Mouse (Mus musculus): ENCODE measurements around the gene Dgkd. TPM values are rescaled to one million over a fixed set of nuclear protein-coding genes. Genes with fewer than 3 reads are reported as not detected.

Gene Dgkd
- polyA plus RNA-seq (2014; fragmentation: Nextera tagmentation; extraction: Ambion mirVana) = 38.4 and 38.6 TPM in 2 replicates

DNA sequence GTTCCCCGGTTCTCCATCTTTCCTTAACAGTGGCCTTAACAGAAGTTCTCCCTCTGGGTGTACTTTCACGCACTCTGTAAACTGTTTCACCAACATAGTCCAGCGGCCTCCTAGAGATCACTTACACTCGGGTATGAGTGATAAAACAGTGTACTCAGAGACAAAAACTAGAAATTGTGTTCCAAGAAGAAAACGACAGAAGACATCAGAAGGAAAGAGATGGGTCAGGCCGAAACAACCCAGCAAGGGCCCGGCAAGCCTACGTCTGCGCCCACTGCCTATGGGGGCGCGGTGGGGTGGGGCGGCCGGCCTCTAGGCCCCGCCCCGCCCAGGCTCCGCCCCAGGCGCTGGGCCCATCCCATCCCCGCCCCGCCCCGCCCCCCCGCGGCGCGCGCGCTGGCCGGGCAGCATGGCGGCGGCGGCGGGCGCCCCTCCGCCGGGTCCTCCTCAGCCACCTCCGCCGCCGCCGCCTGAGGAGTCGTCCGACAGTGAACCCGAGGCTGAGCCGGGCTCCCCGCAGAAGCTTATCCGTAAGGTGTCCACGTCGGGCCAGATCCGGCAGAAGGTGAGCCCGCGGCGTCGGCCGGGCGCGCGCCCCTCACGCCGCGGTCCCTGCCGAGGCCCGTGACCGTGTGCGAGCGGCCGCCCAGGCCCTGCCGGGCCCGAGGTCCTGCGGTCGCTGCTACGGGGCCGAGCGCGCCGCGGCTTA, at the start of gene Dgkd:
Gene Dgkd (plus strand): TSS at position 396 of the 709 bp plus-strand sequence.
- WGBS = 2% methylated on average over 53 of the region's 74 CpGs
- Histone ChIP-seq H3K9ac (ENCODE audit: low read length) (peak within 1 kb of the TSS; percentile 89), H3K4me3 (ENCODE audit: low read depth, low read length) (peak within 1 kb of the TSS; percentile 77), H3K9me3 (ENCODE audit: control insufficient read depth, low read length) (no peaks in the 10 kb centered on the region), H3K36me3 (ENCODE audit: control insufficient read depth, insufficient read depth, low read length) (no peaks in the 10 kb centered on the region), H3K27ac (ENCODE audit: low read depth) (peak within 1 kb of the TSS; percentile 55), H3K4me1 (replicated peaks; ENCODE audit: control insufficient read depth, insufficient read depth, low read length) (peaks cover 35% of the 10 kb centered on the region), H3K27me3 (replicated peaks; ENCODE audit: control insufficient read depth, insufficient read depth, low read length) (no peaks in the 10 kb centered on the region), H3K4me2 (ENCODE audit: low read length) (peak within 1 kb of the TSS; percentile 94)
- DNase-seq (ENCODE audit: low spot score) (peak; percentile 85), ATAC-seq (replicated peaks; ENCODE audit: low FRiP score, low TSS enrichment, low read depth) (peak; percentile 93)

DNA sequence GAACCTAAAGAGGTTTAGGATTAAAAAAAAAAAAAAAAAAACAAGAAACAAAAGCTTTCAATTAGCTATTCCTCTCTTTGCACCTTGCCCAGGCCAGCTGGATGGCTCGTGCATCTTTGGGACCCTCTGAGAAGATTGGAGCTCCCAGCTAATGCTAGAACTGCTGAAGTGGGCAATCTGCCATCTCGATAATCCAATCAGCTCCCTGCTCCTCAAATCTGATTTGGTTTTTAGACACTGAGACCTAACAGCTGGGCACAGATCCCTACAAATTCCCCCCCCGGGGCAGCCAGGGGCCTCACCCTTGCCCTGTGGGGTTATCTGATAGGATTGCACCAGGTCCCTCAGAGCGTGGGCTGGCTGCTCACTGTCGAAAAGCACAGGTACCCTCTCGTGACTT, 49.5 kb upstream of the Dgkd start, which contains the start of gene Sag:
Gene Sag (plus strand): TSS at position 105 of the 400 bp plus-strand sequence.
- Histone ChIP-seq H3K27me3 (replicated peaks; ENCODE audit: control insufficient read depth, insufficient read depth, low read length) (no peaks in the 10 kb centered on the region), H3K36me3 (ENCODE audit: control insufficient read depth, insufficient read depth, low read length) (no peaks in the 10 kb centered on the region), H3K9me3 (ENCODE audit: control insufficient read depth, low read length) (no peaks in the 10 kb centered on the region), H3K4me2 (ENCODE audit: low read length) (no peak within 1 kb of the TSS), H3K4me1 (replicated peaks; ENCODE audit: control insufficient read depth, insufficient read depth, low read length) (no peaks in the 10 kb centered on the region), H3K4me3 (ENCODE audit: low read depth, low read length) (no peak within 1 kb of the TSS), H3K9ac (ENCODE audit: low read length) (no peak within 1 kb of the TSS), H3K27ac (ENCODE audit: low read depth) (no peak within 1 kb of the TSS)
- 63% methylated on average over 6 of the region's 6 CpGs for WGBS
- DNase-seq (ENCODE audit: low spot score) (no peak), ATAC-seq (replicated peaks; ENCODE audit: low FRiP score, low TSS enrichment, low read depth) (no peak)

DNA sequence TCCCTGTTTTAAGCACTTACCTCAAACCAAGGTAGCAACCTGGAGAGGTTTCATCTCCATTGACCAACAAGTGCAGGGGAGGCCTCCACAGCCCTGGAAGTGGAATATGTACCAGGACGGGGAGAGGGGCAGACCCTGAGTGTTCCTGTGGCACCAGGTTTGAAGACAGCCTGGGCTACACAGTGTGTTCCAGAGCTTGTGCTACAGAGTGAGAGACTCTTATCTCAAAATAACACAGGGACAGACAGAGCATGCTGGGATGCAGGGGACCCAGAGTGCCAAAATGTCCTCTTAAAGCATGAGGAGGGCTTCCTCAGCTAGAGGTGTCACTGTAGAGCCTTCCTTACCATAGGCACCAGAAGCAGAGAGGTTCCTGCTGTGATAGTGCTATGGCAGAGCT, 45.3 kb upstream of the Dgkd start:
- ATAC-seq (replicated peaks; ENCODE audit: low FRiP score, low TSS enrichment, low read depth) = no peak

DNA sequence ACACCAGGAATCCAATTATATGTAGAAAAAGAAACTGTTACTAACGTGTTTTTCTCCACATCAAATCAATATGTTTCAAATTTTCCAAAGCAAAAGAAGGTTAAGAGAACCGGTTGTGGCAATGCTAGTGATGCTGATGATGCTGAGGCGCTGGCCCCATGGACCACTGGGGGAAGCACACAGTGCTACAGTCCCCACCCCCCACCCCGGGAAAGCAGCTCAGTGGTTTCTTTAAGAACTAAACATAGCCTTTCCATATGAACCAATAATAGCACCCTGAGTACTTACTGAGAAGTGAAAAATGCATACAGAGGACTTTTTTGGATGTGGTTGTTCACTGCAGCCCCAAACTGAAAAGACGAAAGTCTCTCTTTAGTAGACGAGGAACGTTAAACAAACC, 41.7 kb upstream of the Dgkd start:
- Histone ChIP-seq H3K27ac (ENCODE audit: low read depth) (no peak overlapping the region), H3K4me3 (ENCODE audit: low read depth, low read length) (no peak overlapping the region), H3K36me3 (ENCODE audit: control insufficient read depth, insufficient read depth, low read length) (no peaks in the 10 kb centered on the region), H3K9ac (ENCODE audit: low read length) (no peak overlapping the region), H3K4me2 (ENCODE audit: low read length) (no peak overlapping the region), H3K4me1 (replicated peaks; ENCODE audit: control insufficient read depth, insufficient read depth, low read length) (no peaks in the 10 kb centered on the region), H3K27me3 (replicated peaks; ENCODE audit: control insufficient read depth, insufficient read depth, low read length) (no peaks in the 10 kb centered on the region), H3K9me3 (ENCODE audit: control insufficient read depth, low read length) (no peaks in the 10 kb centered on the region)
- ATAC-seq (replicated peaks; ENCODE audit: low FRiP score, low TSS enrichment, low read depth) = no peak
- WGBS = 90% methylated on average over 7 of the region's 7 CpGs
- no peak for DNase-seq (ENCODE audit: low spot score)

More for the DNA sequence above, 45.3 kb upstream of the Dgkd start:
- H3K27ac ChIP-seq (ENCODE audit: low read depth) = no peak overlapping the region
- no peak overlapping the region for H3K9ac ChIP-seq (ENCODE audit: low read length)
- no peak for DNase-seq (ENCODE audit: low spot score)
- 76% methylated on average over 1 of the region's 1 CpGs for WGBS
- H3K36me3 ChIP-seq (ENCODE audit: control insufficient read depth, insufficient read depth, low read length) = no peaks in the 10 kb centered on the region
- no peaks in the 10 kb centered on the region for H3K27me3 ChIP-seq (replicated peaks; ENCODE audit: control insufficient read depth, insufficient read depth, low read length)
- no peak overlapping the region for H3K4me3 ChIP-seq (ENCODE audit: low read depth, low read length)
- no peak overlapping the region for H3K4me2 ChIP-seq (ENCODE audit: low read length)
- no peaks in the 10 kb centered on the region for H3K9me3 ChIP-seq (ENCODE audit: control insufficient read depth, low read length)
- no peaks in the 10 kb centered on the region for H3K4me1 ChIP-seq (replicated peaks; ENCODE audit: control insufficient read depth, insufficient read depth, low read length)

DNA sequence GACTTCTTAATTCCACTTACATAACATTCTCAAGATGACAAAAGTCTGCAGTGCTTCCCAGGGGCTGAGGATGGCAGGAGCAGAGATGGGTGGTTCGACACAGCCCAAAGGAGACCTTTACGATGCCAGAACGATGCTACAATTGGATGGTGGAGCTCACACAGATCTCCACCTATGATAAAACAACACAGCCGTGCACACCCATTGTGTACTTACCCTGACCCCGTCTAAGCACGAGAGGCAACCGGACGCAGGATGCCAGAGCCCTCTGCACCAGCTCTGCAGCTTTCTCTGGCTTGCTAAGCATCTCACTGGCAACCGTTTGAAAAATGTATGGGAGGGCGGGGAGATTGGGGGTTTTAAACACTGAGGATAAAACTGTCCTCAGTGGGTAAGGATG, 41.0 kb upstream of the Dgkd start:
- Histone ChIP-seq H3K9me3 (ENCODE audit: control insufficient read depth, low read length) (no peaks in the 10 kb centered on the region), H3K36me3 (ENCODE audit: control insufficient read depth, insufficient read depth, low read length) (no peaks in the 10 kb centered on the region), H3K4me2 (ENCODE audit: low read length) (no peak overlapping the region), H3K4me1 (replicated peaks; ENCODE audit: control insufficient read depth, insufficient read depth, low read length) (no peaks in the 10 kb centered on the region), H3K27me3 (replicated peaks; ENCODE audit: control insufficient read depth, insufficient read depth, low read length) (no peaks in the 10 kb centered on the region), H3K4me3 (ENCODE audit: low read depth, low read length) (no peak overlapping the region), H3K27ac (ENCODE audit: low read depth) (no peak overlapping the region), H3K9ac (ENCODE audit: low read length) (no peak overlapping the region)
- DNase-seq (ENCODE audit: low spot score) (no peak), ATAC-seq (replicated peaks; ENCODE audit: low FRiP score, low TSS enrichment, low read depth) (no peak)
- 62% methylated on average over 10 of the region's 10 CpGs for WGBS

DNA sequence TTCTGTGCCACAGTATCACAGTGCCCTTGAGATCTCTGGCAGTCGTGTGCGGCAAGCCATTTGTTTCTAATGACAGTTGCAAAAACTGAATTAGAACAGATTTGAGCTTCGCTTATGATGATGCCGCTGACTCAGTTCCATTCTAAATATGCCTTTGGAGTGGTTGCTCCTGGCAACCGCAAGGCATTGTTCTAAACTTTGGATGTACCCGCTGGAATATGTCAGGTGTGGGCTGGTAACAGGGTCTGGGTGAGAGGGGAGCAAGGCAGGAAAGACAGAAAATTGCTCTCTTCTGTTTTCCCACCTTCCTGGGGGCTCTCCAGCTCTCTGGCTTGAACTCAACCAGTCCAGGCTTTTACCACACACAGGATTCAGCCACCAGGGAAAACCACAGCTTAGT, 39.9 kb upstream of the Dgkd start:
- Histone ChIP-seq H3K9me3 (ENCODE audit: control insufficient read depth, low read length) (no peaks in the 10 kb centered on the region), H3K27ac (ENCODE audit: low read depth) (no peak overlapping the region), H3K4me3 (ENCODE audit: low read depth, low read length) (no peak overlapping the region), H3K36me3 (ENCODE audit: control insufficient read depth, insufficient read depth, low read length) (no peaks in the 10 kb centered on the region), H3K4me1 (replicated peaks; ENCODE audit: control insufficient read depth, insufficient read depth, low read length) (no peaks in the 10 kb centered on the region), H3K4me2 (ENCODE audit: low read length) (no peak overlapping the region), H3K27me3 (replicated peaks; ENCODE audit: control insufficient read depth, insufficient read depth, low read length) (no peaks in the 10 kb centered on the region), H3K9ac (ENCODE audit: low read length) (no peak overlapping the region)
- DNase-seq (ENCODE audit: low spot score) (no peak), ATAC-seq (replicated peaks; ENCODE audit: low FRiP score, low TSS enrichment, low read depth) (no peak)
- WGBS = 84% methylated on average over 6 of the region's 6 CpGs

DNA sequence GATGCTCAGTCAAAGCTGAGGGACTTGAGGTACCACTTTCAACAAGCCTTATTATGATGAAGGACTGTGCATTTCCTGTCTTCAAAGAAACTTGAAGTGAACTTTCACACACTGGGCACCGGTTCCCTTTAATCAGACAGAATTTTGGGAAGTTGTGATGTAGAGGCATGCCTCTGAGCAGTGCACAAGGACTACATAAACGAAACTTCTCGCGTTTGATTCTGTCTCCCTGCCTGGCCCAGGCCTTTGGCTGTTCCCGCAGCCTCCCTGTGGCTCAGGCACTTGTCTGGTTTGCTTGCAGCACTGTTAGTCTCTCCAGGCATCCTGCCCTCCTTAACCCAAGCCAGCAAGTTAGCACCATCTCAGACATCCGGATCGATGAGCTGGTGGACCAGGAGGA, 39.4 kb upstream of the Dgkd start:
- no peaks in the 10 kb centered on the region for H3K36me3 ChIP-seq (ENCODE audit: control insufficient read depth, insufficient read depth, low read length)
- H3K9ac ChIP-seq (ENCODE audit: low read length) = no peak overlapping the region
- no peak overlapping the region for H3K4me3 ChIP-seq (ENCODE audit: low read depth, low read length)
- WGBS = 65% methylated on average over 7 of the region's 7 CpGs
- DNase-seq (ENCODE audit: low spot score) (no peak), ATAC-seq (replicated peaks; ENCODE audit: low FRiP score, low TSS enrichment, low read depth) (no peak)
- no peaks in the 10 kb centered on the region for H3K27me3 ChIP-seq (replicated peaks; ENCODE audit: control insufficient read depth, insufficient read depth, low read length)
- no peak overlapping the region for H3K27ac ChIP-seq (ENCODE audit: low read depth)
- H3K4me2 ChIP-seq (ENCODE audit: low read length) = no peak overlapping the region
- H3K4me1 ChIP-seq (replicated peaks; ENCODE audit: control insufficient read depth, insufficient read depth, low read length) = no peaks in the 10 kb centered on the region
- H3K9me3 ChIP-seq (ENCODE audit: control insufficient read depth, low read length) = no peaks in the 10 kb centered on the region

DNA sequence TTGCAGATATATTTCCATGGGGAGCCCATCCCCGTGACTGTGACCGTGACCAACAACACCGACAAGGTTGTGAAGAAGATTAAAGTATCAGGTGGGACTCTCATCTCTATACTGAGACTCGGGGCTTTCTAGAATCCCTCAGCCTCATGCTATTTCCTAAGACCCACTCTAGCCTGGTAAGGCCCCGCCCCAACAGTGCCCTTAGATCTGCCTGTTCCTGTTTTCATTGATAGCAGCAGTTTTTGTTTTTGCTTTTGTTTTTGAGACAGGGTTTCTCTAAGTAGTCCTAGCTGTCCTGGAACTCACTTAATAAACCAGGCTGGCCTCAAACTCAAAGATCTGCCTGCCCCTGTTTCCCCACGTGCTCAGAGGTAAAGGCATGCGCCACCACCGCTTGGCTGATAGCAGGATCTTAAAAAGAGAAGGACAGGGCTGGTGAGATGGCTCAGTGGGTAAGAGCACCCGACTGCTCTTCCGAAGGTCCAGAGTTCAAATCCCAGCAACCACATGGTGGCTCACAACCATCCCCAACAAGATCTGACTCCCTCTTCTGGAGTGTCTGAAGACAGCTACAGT, 28.6 kb upstream of the Dgkd start:
- Histone ChIP-seq H3K9me3 (ENCODE audit: control insufficient read depth, low read length) (no peaks in the 10 kb centered on the region), H3K4me3 (ENCODE audit: low read depth, low read length) (no peak overlapping the region), H3K36me3 (ENCODE audit: control insufficient read depth, insufficient read depth, low read length) (no peaks in the 10 kb centered on the region), H3K9ac (ENCODE audit: low read length) (no peak overlapping the region), H3K27me3 (replicated peaks; ENCODE audit: control insufficient read depth, insufficient read depth, low read length) (no peaks in the 10 kb centered on the region), H3K4me1 (replicated peaks; ENCODE audit: control insufficient read depth, insufficient read depth, low read length) (peaks cover 3% of the 10 kb centered on the region; the same call in 1 of the 2 replicates), H3K27ac (ENCODE audit: low read depth) (no peak overlapping the region), H3K4me2 (ENCODE audit: low read length) (no peak overlapping the region)
- 92% methylated on average over 10 of the region's 10 CpGs for whole genome bisulfite sequencing
- ATAC-seq (replicated peaks; ENCODE audit: low FRiP score, low TSS enrichment, low read depth) (no peak), DNase-seq (ENCODE audit: low spot score) (no peak)

DNA sequence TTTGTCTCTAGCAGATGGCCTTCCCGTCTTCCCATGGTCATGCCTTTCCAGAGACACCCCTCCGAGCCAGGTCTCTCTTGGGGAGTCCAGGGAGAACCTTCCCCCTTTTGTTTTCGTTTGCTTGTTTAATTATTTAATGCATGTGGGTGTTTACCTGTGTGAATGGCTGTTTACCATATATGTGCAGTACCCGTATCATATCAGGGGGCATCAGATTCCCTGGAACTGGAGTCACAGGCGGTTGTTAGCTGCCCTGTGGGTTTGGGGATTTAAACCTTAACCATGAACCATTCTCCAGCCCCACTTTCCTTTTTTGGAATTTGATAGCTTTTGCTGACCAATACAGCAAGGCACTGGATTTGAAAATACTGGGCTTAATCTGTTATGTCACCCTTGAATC, 27.8 kb upstream of the Dgkd start:
- 83% methylated on average over 5 of the region's 5 CpGs for WGBS
- no peaks in the 10 kb centered on the region for H3K36me3 ChIP-seq (ENCODE audit: control insufficient read depth, insufficient read depth, low read length)
- H3K4me2 ChIP-seq (ENCODE audit: low read length) = no peak overlapping the region
- peaks cover 3% of the 10 kb centered on the region; the same call in 1 of the 2 replicates for H3K4me1 ChIP-seq (replicated peaks; ENCODE audit: control insufficient read depth, insufficient read depth, low read length)
- ATAC-seq (replicated peaks; ENCODE audit: low FRiP score, low TSS enrichment, low read depth) (no peak), DNase-seq (ENCODE audit: low spot score) (no peak)
- H3K9me3 ChIP-seq (ENCODE audit: control insufficient read depth, low read length) = no peaks in the 10 kb centered on the region
- no peak overlapping the region for H3K4me3 ChIP-seq (ENCODE audit: low read depth, low read length)
- H3K27me3 ChIP-seq (replicated peaks; ENCODE audit: control insufficient read depth, insufficient read depth, low read length) = no peaks in the 10 kb centered on the region
- no peak overlapping the region for H3K9ac ChIP-seq (ENCODE audit: low read length)
- H3K27ac ChIP-seq (ENCODE audit: low read depth) = no peak overlapping the region

Data from intestine, embryonic 14.5 days (tissue).